Mouse (Mus musculus) skeletal muscle tissue, adult 2 months (tissue): ENCODE results near the gene Olfr1406.
"Not testable (repeated sequence)": the region's sequence is repeated elsewhere in the genome, so short reads cannot be mapped to it uniquely, and the experiment has no call there.

ENCODE experiments used
- DNase-seq: peaks from one replicate; pipeline ENCODE4 v3.0.0-alpha.2; 2012; ENCODE audit warnings: low read depth, low spot score

The Olfr1406 gene

GRCm38 (mm10) chr1:173190540-173190939, at the start of gene Olfr1406:
Gene Olfr1406, minus strand, starts transcription at chr1:173190640.
- no peak for DNase-seq

GRCm38 (mm10) chr1:173237004-173237403, 46.6 kb upstream of the Olfr1406 start:
- DNase-seq = not testable (repeated sequence)

- no peak for DNase-seq
Measured at GRCm38 (mm10) chr1:173227081-173227480, 36.6 kb upstream of the Olfr1406 start, which contains the start of gene Fcer1a. Gene Fcer1a, minus strand, starts transcription at chr1:173227214.

GRCm38 (mm10) chr1:173216481-173216880, 26.0 kb upstream of the Olfr1406 start:
- no peak for DNase-seq

GRCm38 (mm10) chr1:173212092-173212491, 21.7 kb upstream of the Olfr1406 start, which contains the start of gene Olfr1404:
Gene Olfr1404, plus strand, starts transcription at chr1:173212392.
- DNase-seq = no peak

GRCm38 (mm10) chr1:173197508-173197907, 7.1 kb upstream of the Olfr1406 start, which contains the start of gene Olfr218:
Gene Olfr218, plus strand, starts transcription at chr1:173197808.
- no peak for DNase-seq

GRCm38 (mm10) chr1:173196359-173196758, 5.9 kb upstream of the Olfr1406 start:
- DNase-seq = no peak

GRCm38 (mm10) chr1:173192059-173192458, 1.6 kb upstream of the Olfr1406 start:
- DNase-seq = no peak

GRCm38 (mm10) chr1:173174154-173174842, 16.1 kb downstream of the Olfr1406 start:
- no peak for DNase-seq

- no peak for DNase-seq
Measured at GRCm38 (mm10) chr1:173137274-173137673, 53.2 kb downstream of the Olfr1406 start, which contains the start of gene Olfr1408. Gene Olfr1408, minus strand, starts transcription at chr1:173137374.
